Mouse (Mus musculus) frontal cortex, postnatal 14 days (tissue): ENCODE data around the gene Trim15.

Experiments
- DNase-seq, 2 experiments: peaks; one replicate each; pipeline ENCODE4 v3.0.0; 2022; ENCODE audit warnings: low spot score in 2 of 2

The Trim15 gene

GRCm38 (mm10) chr17:36869284-36869954 lies 2.4 kb upstream of the Trim15 start, which contains the start of gene Trim10:
TSS of gene Trim10 (plus strand) at chr17:36869574.
- no peak for DNase-seq

- no peak for DNase-seq
These were observed 1.8 kb upstream of the Trim15 start for GRCm38 (mm10) chr17:36868836-36869235.

GRCm38 (mm10) chr17:36861680-36862079 lies 5.3 kb downstream of the Trim15 start:
- no peak for DNase-seq

GRCm38 (mm10) chr17:36858181-36858580 lies 8.8 kb downstream of the Trim15 start:
- no peak for DNase-seq

- no peak for DNase-seq
These were observed 10.8 kb downstream of the Trim15 start for GRCm38 (mm10) chr17:36856236-36856635.

- no peak for DNase-seq
These were observed 11.5 kb downstream of the Trim15 start for GRCm38 (mm10) chr17:36855484-36855883.

GRCm38 (mm10) chr17:36851627-36852026 lies 15.4 kb downstream of the Trim15 start:
- DNase-seq: no peak

- DNase-seq: no peak
These were observed 15.8 kb downstream of the Trim15 start for GRCm38 (mm10) chr17:36851200-36851599.

GRCm38 (mm10) chr17:36849992-36850391 lies 17.0 kb downstream of the Trim15 start:
- no peak for DNase-seq

GRCm38 (mm10) chr17:36848911-36849310 lies 18.1 kb downstream of the Trim15 start:
- no peak for DNase-seq

GRCm38 (mm10) chr17:36844725-36845124 lies 22.3 kb downstream of the Trim15 start:
- no peak for DNase-seq

- no peak for DNase-seq
These were observed 22.7 kb downstream of the Trim15 start for GRCm38 (mm10) chr17:36844286-36844719.

- DNase-seq: no peak
These were observed 23.3 kb downstream of the Trim15 start for GRCm38 (mm10) chr17:36843696-36844095.

GRCm38 (mm10) chr17:36840961-36841445 lies 26.0 kb downstream of the Trim15 start:
- no peak for DNase-seq

- DNase-seq: no peak
These were observed 27.1 kb downstream of the Trim15 start for GRCm38 (mm10) chr17:36839931-36840330.

- DNase-seq: no peak
These were observed 28.0 kb downstream of the Trim15 start for GRCm38 (mm10) chr17:36839001-36839400.

- DNase-seq: peak; percentile 95
These were observed 29.9 kb downstream of the Trim15 start, which contains the start of gene Trim26 for GRCm38 (mm10) chr17:36836874-36837647. TSS of gene Trim26 (plus strand) at chr17:36837134.

- no peak for DNase-seq
These were observed 30.6 kb downstream of the Trim15 start for GRCm38 (mm10) chr17:36836427-36836812.

- DNase-seq: peak; percentile 45 to 49
These were observed 31.2 kb downstream of the Trim15 start for GRCm38 (mm10) chr17:36835591-36836426.

GRCm38 (mm10) chr17:36832694-36833093 lies 34.3 kb downstream of the Trim15 start:
- DNase-seq: no peak

- DNase-seq: no peak
These were observed 36.5 kb downstream of the Trim15 start for GRCm38 (mm10) chr17:36830470-36830869.

- DNase-seq: no peak
These were observed 38.5 kb downstream of the Trim15 start for GRCm38 (mm10) chr17:36828488-36828887.
